Mouse (Mus musculus) forebrain, embryonic 13.5 days (tissue): ENCODE results near the gene Trim12a. TPM values are rescaled to one million over a fixed set of nuclear protein-coding genes. Genes with fewer than 3 reads are reported as not detected.
"Not testable (repeated sequence)": the region's sequence is repeated elsewhere in the genome, so short reads cannot be mapped to it uniquely, and the experiment has no call there.

Source experiments
- ATAC-seq: fragments of 200-750 bp; cut with Nextera tagmentation; 2 replicates; pipeline ENCODE4 v1.8.0; 2017
- H3K27ac ChIP-seq: fragments of 300-500 bp; sonication (generic); 2 replicates; pipeline ENCODE4 v1.5.1; 2015; ENCODE audit warnings: inconsistent platforms, mild to moderate bottlenecking, moderate library complexity
- H3K27me3 ChIP-seq: fragments of 300-500 bp; sonication (generic); 2 replicates; pipeline ENCODE4 v1.6.1; 2015; ENCODE audit warnings: mild to moderate bottlenecking, inconsistent platforms
- H3K36me3 ChIP-seq: fragments of 300-500 bp; sonication (generic); 2 replicates; pipeline ENCODE4 v1.6.1; 2015; ENCODE audit warnings: mild to moderate bottlenecking, inconsistent platforms; ENCODE audit not compliant: poor library complexity, severe bottlenecking
- H3K4me1 ChIP-seq: fragments of 300-500 bp; sonication (generic); 2 replicates; pipeline ENCODE4 v1.6.1; 2015; ENCODE audit warnings: inconsistent platforms
- H3K4me2 ChIP-seq: fragments of 300-500 bp; sonication (generic); 2 replicates; pipeline ENCODE4 v1.6.1; 2015; ENCODE audit warnings: inconsistent platforms, mild to moderate bottlenecking, moderate library complexity
- H3K4me3 ChIP-seq: fragments of 300-500 bp; sonication (generic); 2 replicates; pipeline ENCODE4 v1.5.1; 2015; ENCODE audit warnings: mild to moderate bottlenecking, inconsistent platforms
- H3K9ac ChIP-seq: fragments of 300-500 bp; sonication (generic); 2 replicates; pipeline ENCODE4 v1.6.1; 2015; ENCODE audit warnings: mild to moderate bottlenecking, inconsistent platforms
- H3K9me3 ChIP-seq: fragments of 300-500 bp; sonication (generic); replicated peaks from 2 replicates; pipeline ENCODE4 v1.6.1; 2016; ENCODE audit warnings: inconsistent platforms
- WGBS: fragments of 180-500 bp; shearing (Covaris S2); methylation state at CpG from one replicate; pipeline ENCODE4 v1.1.7; 2015; 5-methylcytosine and 5-hydroxymethylcytosine counted together
- polyA plus RNA-seq: library from polyadenylated mRNA; unstranded; fragments of >200 nt; fragmentation: Nextera tagmentation; extraction: Ambion mirVana; gene quantifications from 2 replicates; pipeline ENCODE4 v1.2.1, GENCODE M21; 2015

Trim12a gene
- 1.1 and 1.2 TPM in 2 replicates for polyA plus RNA-seq

GRCm38 (mm10) chr7:104315369-104316080, at the start of gene Trim12a:
Trim12a (minus strand) TSS chr7:104315466.
- WGBS: 30% methylated on average over 4 of the region's 4 CpGs
- H3K27me3 ChIP-seq, H3K9me3 ChIP-seq, H3K27ac ChIP-seq, H3K36me3 ChIP-seq, H3K4me1 ChIP-seq, H3K9ac ChIP-seq: not testable (repeated sequence)
- H3K4me2 ChIP-seq: peak within 1 kb of the TSS; percentile 40
- peak; percentile 61; the same call in 1 of the 2 replicates for ATAC-seq
- peak within 1 kb of the TSS; percentile 22 for H3K4me3 ChIP-seq

- Histone ChIP-seq H3K9ac (no peak overlapping the region), H3K36me3 (no peaks in the 10 kb centered on the region), H3K4me2 (peak overlapping the region; percentile 49), H3K4me1 (no peaks in the 10 kb centered on the region), H3K9me3 (no peaks in the 10 kb centered on the region), H3K4me3 (no peak overlapping the region), H3K27ac (no peak overlapping the region), H3K27me3 (no peaks in the 10 kb centered on the region)
- WGBS: 76% methylated on average over 2 of the region's 2 CpGs
- peak; percentile 38; the same call in 1 of the 2 replicates for ATAC-seq
Observed at GRCm38 (mm10) chr7:104353600-104353967, 38.3 kb upstream of the Trim12a start.

- WGBS: 8% methylated on average over 14 of the region's 14 CpGs
- Histone ChIP-seq H3K9me3 (no peaks in the 10 kb centered on the region), H3K4me2 (peak within 1 kb of the TSS; percentile 49), H3K9ac (no peak within 1 kb of the TSS), H3K36me3 (no peaks in the 10 kb centered on the region), H3K27me3 (no peaks in the 10 kb centered on the region), H3K4me3 (peak within 1 kb of the TSS; percentile 29), H3K27ac (no peak within 1 kb of the TSS), H3K4me1 (no peaks in the 10 kb centered on the region)
- peak; percentile 93 for ATAC-seq
Observed at GRCm38 (mm10) chr7:104352717-104353599, 37.7 kb upstream of the Trim12a start, which contains the start of gene Trim12c. Trim12c (minus strand) TSS chr7:104353362.

GRCm38 (mm10) chr7:104348043-104348442, 32.8 kb upstream of the Trim12a start:
- H3K36me3 ChIP-seq, ATAC-seq, H3K9ac ChIP-seq, H3K27me3 ChIP-seq, H3K9me3 ChIP-seq, H3K4me3 ChIP-seq, H3K4me2 ChIP-seq, H3K27ac ChIP-seq, H3K4me1 ChIP-seq: not testable (repeated sequence)
- WGBS: 90% methylated on average over 4 of the region's 4 CpGs

- ATAC-seq, H3K27me3 ChIP-seq: not testable (repeated sequence)
Observed at GRCm38 (mm10) chr7:104340744-104341143, 25.5 kb upstream of the Trim12a start.

GRCm38 (mm10) chr7:104335547-104335946, 20.3 kb upstream of the Trim12a start:
- not testable (repeated sequence) for H3K9me3 ChIP-seq, H3K4me2 ChIP-seq, H3K27me3 ChIP-seq, H3K4me3 ChIP-seq, H3K27ac ChIP-seq, H3K36me3 ChIP-seq, H3K9ac ChIP-seq, H3K4me1 ChIP-seq, ATAC-seq
- WGBS: 85% methylated on average over 3 of the region's 3 CpGs

More at GRCm38 (mm10) chr7:104340744-104341143, 25.5 kb upstream of the Trim12a start:
- H3K4me3 ChIP-seq, H3K27ac ChIP-seq, H3K9ac ChIP-seq, H3K4me2 ChIP-seq, H3K4me1 ChIP-seq, H3K9me3 ChIP-seq, H3K36me3 ChIP-seq: not testable (repeated sequence)
- WGBS: 91% methylated on average over 4 of the region's 4 CpGs

GRCm38 (mm10) chr7:104329171-104329570, 13.9 kb upstream of the Trim12a start, which contains the start of gene Trim34b:
Trim34b (plus strand) TSS chr7:104329471.
- not testable (repeated sequence) for H3K9ac ChIP-seq, H3K4me3 ChIP-seq, H3K9me3 ChIP-seq, ATAC-seq, H3K4me2 ChIP-seq, H3K4me1 ChIP-seq, H3K27me3 ChIP-seq, H3K27ac ChIP-seq, H3K36me3 ChIP-seq
- 90% methylated on average over 2 of the region's 2 CpGs for WGBS

GRCm38 (mm10) chr7:104322028-104322427, 6.8 kb upstream of the Trim12a start:
- Histone ChIP-seq H3K4me2 (no peak overlapping the region), H3K36me3 (no peaks in the 10 kb centered on the region), H3K9me3 (no peaks in the 10 kb centered on the region), H3K4me3 (no peak overlapping the region), H3K27ac (no peak overlapping the region), H3K9ac (no peak overlapping the region), H3K4me1 (no peaks in the 10 kb centered on the region), H3K27me3 (no peaks in the 10 kb centered on the region)
- 80% methylated on average over 9 of the region's 9 CpGs for WGBS
- ATAC-seq: no peak

- Histone ChIP-seq H3K36me3 (no peaks in the 10 kb centered on the region), H3K9me3 (no peaks in the 10 kb centered on the region), H3K27me3 (no peaks in the 10 kb centered on the region), H3K27ac (no peak overlapping the region), H3K9ac (no peak overlapping the region), H3K4me3 (peak overlapping the region; percentile 22), H3K4me2 (peak overlapping the region; percentile 40), H3K4me1 (no peaks in the 10 kb centered on the region)
- no peak for ATAC-seq
- WGBS: 14% methylated on average over 15 of the region's 15 CpGs
Observed at GRCm38 (mm10) chr7:104314796-104315353, 391 bp downstream of the Trim12a start.

- Histone ChIP-seq H3K9me3 (no peaks in the 10 kb centered on the region), H3K4me2 (no peak overlapping the region), H3K9ac (no peak overlapping the region), H3K27ac (no peak overlapping the region), H3K4me1 (no peaks in the 10 kb centered on the region), H3K36me3 (no peaks in the 10 kb centered on the region), H3K4me3 (no peak overlapping the region), H3K27me3 (no peaks in the 10 kb centered on the region)
- ATAC-seq: no peak
- 83% methylated on average over 5 of the region's 5 CpGs for WGBS
Observed at GRCm38 (mm10) chr7:104291638-104292400, 23.4 kb downstream of the Trim12a start.

GRCm38 (mm10) chr7:104290641-104291040, 24.6 kb downstream of the Trim12a start:
- WGBS: 91% methylated on average over 1 of the region's 1 CpGs
- H3K4me3 ChIP-seq: no peak overlapping the region
- no peak overlapping the region for H3K4me2 ChIP-seq
- no peak overlapping the region for H3K27ac ChIP-seq
- H3K9me3 ChIP-seq: no peaks in the 10 kb centered on the region
- H3K27me3 ChIP-seq: no peaks in the 10 kb centered on the region
- H3K4me1 ChIP-seq: no peaks in the 10 kb centered on the region
- no peak overlapping the region for H3K9ac ChIP-seq
- no peaks in the 10 kb centered on the region for H3K36me3 ChIP-seq
- ATAC-seq: no peak
